Mouse (Mus musculus): ENCODE results near the gene Gm7298.
"Not testable (repeated sequence)": the region's sequence is repeated elsewhere in the genome, so short reads cannot be mapped to it uniquely, and the experiment has no call there.

Gm7298 gene

GRCm38 (mm10) chr6:121732632-121733031 is at the start of gene Gm7298:
Gene Gm7298, plus strand, starts transcription at chr6:121732932.
- DNase-seq (ENCODE audit: low spot score): no peak

- no peak for DNase-seq (ENCODE audit: low spot score)
Observed at GRCm38 (mm10) chr6:121828034-121828433, 95.3 kb downstream of the Gm7298 start.

- DNase-seq (ENCODE audit: low spot score): no peak
Observed at GRCm38 (mm10) chr6:121836361-121836760, 103.6 kb downstream of the Gm7298 start.

GRCm38 (mm10) chr6:121838271-121838670 is 105.5 kb downstream of the Gm7298 start, which contains the start of gene Mug1:
Gene Mug1, plus strand, starts transcription at chr6:121838541.
- not testable (repeated sequence) for DNase-seq (ENCODE audit: low spot score)

Data from MN1 (cell line).